ENCODE assay signal across 8 mouse cellular contexts in the genomic region with DNA sequence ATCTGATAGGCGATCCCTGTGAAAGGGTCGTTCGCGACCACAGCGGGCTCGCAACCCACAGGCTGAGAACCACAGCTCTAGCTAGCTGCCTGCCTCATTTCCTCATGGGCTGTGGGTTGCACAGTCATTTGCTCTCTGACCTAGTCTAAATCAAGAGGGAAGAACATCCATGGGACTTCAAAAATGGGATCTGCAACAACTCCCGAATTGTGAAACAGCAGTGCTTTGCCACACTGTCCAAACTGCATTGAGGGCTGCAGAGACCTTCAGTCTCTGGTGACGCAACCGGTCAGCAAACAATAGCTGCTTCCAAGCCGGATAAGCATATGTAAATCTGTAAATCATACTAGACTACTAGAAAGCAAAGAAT. TPM values are rescaled to one million over a fixed set of nuclear protein-coding genes. Genes with fewer than 3 reads are reported as not detected.
A peak's percentile ranks its signal among the peaks of the same experiment; 100 is the strongest.
DNase-seq lines count a peak whose midpoint lies in the region; ATAC-seq and TF ChIP-seq lines count a peak whose summit lies in the region.

No protein-coding gene starts in this region.

- H3K36me3 ChIP-seq in embryonic facial prominence, embryonic 11.5 days (replicated peaks; ENCODE audit: control insufficient read depth, insufficient read depth, low read depth, low read length): no peaks in the 10 kb centered on the region
- H3K36me3 ChIP-seq in hindbrain, embryonic 11.5 days (ENCODE audit: control insufficient read depth, insufficient read depth, low read length): no peaks in the 10 kb centered on the region
- H3K36me3 ChIP-seq in lung, embryonic 15.5 days: no peaks in the 10 kb centered on the region
- no peaks in the 10 kb centered on the region for H3K36me3 ChIP-seq in thymus, adult 2 months (ENCODE audit: control insufficient read depth, insufficient read depth, low read length)

- peaks cover 15% of the 10 kb centered on the region; the same call in 1 of the 2 replicates for H3K27me3 ChIP-seq in embryonic facial prominence, embryonic 11.5 days (ENCODE audit: control insufficient read depth, insufficient read depth, low read length)
- peaks cover 18% of the 10 kb centered on the region for H3K27me3 ChIP-seq in hindbrain, embryonic 11.5 days (ENCODE audit: control insufficient read depth, insufficient read depth, low read length)
- no peaks in the 10 kb centered on the region for H3K27me3 ChIP-seq in lung, embryonic 15.5 days
- no peaks in the 10 kb centered on the region; the same call in 1 of the 2 replicates for H3K27me3 ChIP-seq in thymus, adult 2 months (ENCODE audit: control insufficient read depth, insufficient read depth, low read length)

- 16% methylated on average over 10 of the region's 10 CpGs for WGBS in embryonic facial prominence, embryonic 11.5 days
- WGBS in hindbrain, embryonic 11.5 days: 18% methylated on average over 10 of the region's 10 CpGs
- 23% methylated on average over 10 of the region's 10 CpGs for WGBS in lung, embryonic 15.5 days
- WGBS in thymus, adult 2 months: 25% methylated on average over 10 of the region's 10 CpGs

- DNase-seq in NIH3T3 (ENCODE audit: low read depth): peak; percentile 52
- peak; percentile 42 for DNase-seq in embryonic facial prominence, embryonic 11.5 days (ENCODE audit: low spot score)
- DNase-seq in hindbrain, embryonic 11.5 days (ENCODE audit: low spot score): peak; percentile 59
- peak; percentile 49 for DNase-seq in retina, postnatal 1 day
- no peak for DNase-seq in frontal cortex, adult 2 months (ENCODE audit: extremely low spot score in 1 of 2, low spot score in 1 of 2)
- no peak for DNase-seq in layer of hippocampus, postnatal 10 days (ENCODE audit: low spot score in 2 of 2)
- no peak for DNase-seq in thymus, adult 2 months

- H3K4me1 ChIP-seq in embryonic facial prominence, embryonic 11.5 days (ENCODE audit: control insufficient read depth, insufficient read depth, low read length): peaks cover 4% of the 10 kb centered on the region; the same call in 1 of the 2 replicates
- H3K4me1 ChIP-seq in hindbrain, embryonic 11.5 days (replicated peaks; ENCODE audit: control insufficient read depth, insufficient read depth, low read length): no peaks in the 10 kb centered on the region; the same call in none of the 2 replicates
- H3K4me1 ChIP-seq in lung, embryonic 15.5 days: peaks cover 35% of the 10 kb centered on the region
- H3K4me1 ChIP-seq in thymus, adult 2 months (replicated peaks; ENCODE audit: control insufficient read depth, insufficient read depth, low read length): peaks cover 4% of the 10 kb centered on the region; the same call in 1 of the 2 replicates

- ATAC-seq in embryonic facial prominence, embryonic 11.5 days (replicated peaks; ENCODE audit: insufficient number of reproducible peaks, low FRiP score, low TSS enrichment, low read depth): peak; percentile 45; the same call in 1 of the 2 replicates
- ATAC-seq in hindbrain, embryonic 11.5 days (ENCODE audit: low FRiP score): peak; percentile 58; the same call in 1 of the 2 replicates
- peak; percentile 83 for ATAC-seq in lung, embryonic 15.5 days (ENCODE audit: borderline replicate concordance, extremely low read depth, low FRiP score, low TSS enrichment)

- peak overlapping the region; percentile 23 for H3K4me2 ChIP-seq in embryonic facial prominence, embryonic 11.5 days (ENCODE audit: low read depth, low read length)
- H3K4me2 ChIP-seq in hindbrain, embryonic 11.5 days (replicated peaks; ENCODE audit: low read depth, low read length): peak overlapping the region; percentile 28
- peak overlapping the region; percentile 36 for H3K4me2 ChIP-seq in lung, embryonic 15.5 days

- H3K4me3 ChIP-seq in embryonic facial prominence, embryonic 11.5 days (ENCODE audit: low read depth, low read length): no peak overlapping the region
- peak overlapping the region; percentile 18; the same call in 1 of the 2 replicates for H3K4me3 ChIP-seq in hindbrain, embryonic 11.5 days (ENCODE audit: low read depth, low read length)
- no peak overlapping the region for H3K4me3 ChIP-seq in lung, embryonic 15.5 days
- no peak overlapping the region for H3K4me3 ChIP-seq in thymus, adult 2 months (ENCODE audit: control insufficient read depth, insufficient read depth, low read length)

- H3K9ac ChIP-seq in embryonic facial prominence, embryonic 11.5 days (replicated peaks; ENCODE audit: low read length): no peak overlapping the region
- no peak overlapping the region for H3K9ac ChIP-seq in hindbrain, embryonic 11.5 days (ENCODE audit: low read depth, low read length)
- no peak overlapping the region; the same call in 1 of the 2 replicates for H3K9ac ChIP-seq in lung, embryonic 15.5 days

- TF ChIP-seq POLR2A in thymus, adult 2 months (IDR thresholded peaks at IDR 0.05; ENCODE audit: control insufficient read depth, extremely low read depth, insufficient read depth, low read length, poor library complexity): no peak

- H3K27ac ChIP-seq in embryonic facial prominence, embryonic 11.5 days (replicated peaks; ENCODE audit: low read depth, low read length): no peak overlapping the region
- H3K27ac ChIP-seq in hindbrain, embryonic 11.5 days (ENCODE audit: low read depth, low read length): no peak overlapping the region
- H3K27ac ChIP-seq in lung, embryonic 15.5 days: peak overlapping the region; percentile 93
- no peak overlapping the region for H3K27ac ChIP-seq in thymus, adult 2 months (ENCODE audit: control insufficient read depth, insufficient read depth, low read length)

- H3K9me3 ChIP-seq in embryonic facial prominence, embryonic 11.5 days (replicated peaks; ENCODE audit: control insufficient read depth, low read length): no peaks in the 10 kb centered on the region
- H3K9me3 ChIP-seq in hindbrain, embryonic 11.5 days (ENCODE audit: control insufficient read depth, low read length): no peaks in the 10 kb centered on the region
- no peaks in the 10 kb centered on the region for H3K9me3 ChIP-seq in lung, embryonic 15.5 days

- no peak for TF ChIP-seq CTCF in thymus, adult 2 months (IDR thresholded peaks at IDR 0.05; ENCODE audit: borderline replicate concordance, control insufficient read depth, extremely low read depth, insufficient read depth, low read length, poor library complexity)

RNA-seq across cellular contexts. Expression of gene Syde2, which starts 23.7 kb away (rescaled TPM):
- 1.9 and 2.0 TPM in 2 replicates for polyA plus RNA-seq in embryonic facial prominence, embryonic 11.5 days (2014; fragmentation: Nextera tagmentation; extraction: Ambion mirVana)
- 1.5 TPM in 2 replicates for polyA plus RNA-seq in hindbrain, embryonic 11.5 days (2014; fragmentation: Nextera tagmentation; extraction: Ambion mirVana)
- polyA plus RNA-seq in lung, embryonic 15.5 days (2015; fragmentation: Nextera tagmentation; extraction: Ambion mirVana): 1.8 and 2.3 TPM in 2 replicates
- polyA plus RNA-seq in frontal cortex, adult 2 months (2012; rRNA removed): 3.3 and 3.5 TPM in 2 replicates
- 1 to 10 TPM; 3.5 to 3.7 TPM for total RNA-seq in layer of hippocampus, postnatal 10 days (2021)
- 3.5 and 4.6 TPM in 2 replicates for polyA plus RNA-seq in thymus, adult 2 months (2012; rRNA removed)

RNA-seq across cellular contexts. Expression of gene 2410004B18Rik, which starts 26.2 kb away (rescaled TPM):
- polyA plus RNA-seq in embryonic facial prominence, embryonic 11.5 days (2014; fragmentation: Nextera tagmentation; extraction: Ambion mirVana): 57.8 and 70.0 TPM in 2 replicates
- polyA plus RNA-seq in hindbrain, embryonic 11.5 days (2014; fragmentation: Nextera tagmentation; extraction: Ambion mirVana): 69.3 and 74.3 TPM in 2 replicates
- polyA plus RNA-seq in lung, embryonic 15.5 days (2015; fragmentation: Nextera tagmentation; extraction: Ambion mirVana): 50.4 and 52.4 TPM in 2 replicates
- polyA plus RNA-seq in frontal cortex, adult 2 months (2012; rRNA removed): 38.7 and 39.9 TPM in 2 replicates
- 10 to 100 TPM; 35.8 to 44.8 TPM for total RNA-seq in layer of hippocampus, postnatal 10 days (2021)
- 19.2 and 20.6 TPM in 2 replicates for polyA plus RNA-seq in thymus, adult 2 months (2012; rRNA removed)

RNA-seq across cellular contexts. Expression of gene Bcl10, which starts 41.4 kb away (rescaled TPM):
- 59.5 and 61.5 TPM in 2 replicates for polyA plus RNA-seq in embryonic facial prominence, embryonic 11.5 days (2014; fragmentation: Nextera tagmentation; extraction: Ambion mirVana)
- 56.0 and 65.7 TPM in 2 replicates for polyA plus RNA-seq in hindbrain, embryonic 11.5 days (2014; fragmentation: Nextera tagmentation; extraction: Ambion mirVana)
- 52.8 and 53.0 TPM in 2 replicates for polyA plus RNA-seq in lung, embryonic 15.5 days (2015; fragmentation: Nextera tagmentation; extraction: Ambion mirVana)
- polyA plus RNA-seq in frontal cortex, adult 2 months (2012; rRNA removed): 14.0 TPM in 2 replicates
- 10 to 100 TPM; 16.8 to 17.5 TPM for total RNA-seq in layer of hippocampus, postnatal 10 days (2021)
- 17.3 and 21.1 TPM in 2 replicates for polyA plus RNA-seq in thymus, adult 2 months (2012; rRNA removed)

Comparison
In these comparisons a context has a peak if more than half of its experiments do, and no peak if none do; other contexts are left out.
1. DNase-seq: peak in NIH3T3 (single experiment), embryonic facial prominence, embryonic 11.5 days (single experiment), hindbrain, embryonic 11.5 days (single experiment) and retina, postnatal 1 day (single experiment); none in frontal cortex, adult 2 months (0 of 2), layer of hippocampus, postnatal 10 days (0 of 2) and thymus, adult 2 months (single experiment).
2. Peak in every context shown above with its lines, with median percentiles within 50 percentile points of each other: ATAC-seq and H3K4me2 ChIP-seq.